Mouse (Mus musculus) liver, adult (tissue): ENCODE data around the gene Stk38l.

Experiments
- GATA4 ChIP-seq: IDR thresholded peaks from 2 replicates; pipeline ENCODE4 v1.6.1; 2014; ENCODE audit warnings: mild to moderate bottlenecking, low read length; ENCODE audit not compliant: insufficient replicate concordance

Stk38l gene

GRCm38 (mm10) chr6:146795166-146795923 is 70.5 kb downstream of the Stk38l start:
- no peak for TF ChIP-seq GATA4

DNA sequence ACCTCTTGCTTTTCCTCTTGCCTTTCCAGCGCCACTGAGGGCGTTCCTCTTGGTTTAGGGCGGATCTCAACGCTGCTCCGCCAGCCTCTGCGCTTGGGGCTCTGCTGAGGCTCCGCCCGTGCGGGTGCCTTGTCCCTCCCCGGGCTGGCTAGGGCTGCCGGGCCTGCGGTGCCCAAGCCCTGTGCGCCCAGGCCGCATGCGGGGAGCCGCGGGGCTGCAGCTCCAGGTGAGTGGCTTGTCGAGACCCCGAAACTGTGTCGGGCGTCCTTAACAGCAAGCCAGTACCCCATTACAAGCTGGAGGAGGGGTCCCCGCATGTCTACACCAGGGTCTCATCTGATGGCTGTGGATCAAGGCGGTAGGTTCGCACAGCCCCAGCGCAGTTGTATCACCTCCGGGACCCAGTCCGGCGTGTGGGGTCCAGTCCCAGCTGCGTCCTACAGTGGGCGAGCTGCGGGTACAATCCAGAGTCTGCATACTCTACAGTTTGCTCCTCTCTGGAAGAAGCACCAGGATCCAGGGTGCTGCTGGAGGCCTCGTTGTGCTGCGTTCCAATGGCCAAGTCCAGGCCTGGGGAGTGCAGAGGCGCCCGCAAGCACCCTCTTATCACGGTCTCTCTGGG is 71.2 kb downstream of the Stk38l start, which contains the start of gene Arntl2:
Gene Arntl2 (plus strand): TSS at position 132 of the 622 bp plus-strand sequence.
- no peak for TF ChIP-seq GATA4

DNA sequence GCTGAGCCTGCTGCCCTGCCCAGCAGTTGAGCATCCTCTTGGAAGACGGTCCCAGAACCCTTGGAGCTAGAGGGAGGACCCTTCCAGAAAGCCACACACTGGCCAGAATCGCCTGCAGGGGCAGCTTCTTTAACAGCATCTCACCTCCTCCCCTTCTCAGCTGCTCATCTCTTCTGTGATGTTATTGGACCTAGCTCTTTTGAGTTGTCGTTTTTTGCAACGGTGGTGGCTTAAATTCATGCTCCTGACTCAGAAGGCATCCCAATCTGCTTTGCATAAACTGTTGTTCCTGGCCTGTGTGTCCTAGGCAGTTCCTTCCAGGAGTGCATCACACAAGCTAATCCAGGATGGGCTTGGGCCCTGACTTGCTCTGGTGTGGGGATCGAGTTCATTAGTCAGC is 72.7 kb downstream of the Stk38l start:
- TF ChIP-seq GATA4, result no peak

GRCm38 (mm10) chr6:146809991-146810390 is 85.2 kb downstream of the Stk38l start:
- TF ChIP-seq GATA4, result no peak

DNA sequence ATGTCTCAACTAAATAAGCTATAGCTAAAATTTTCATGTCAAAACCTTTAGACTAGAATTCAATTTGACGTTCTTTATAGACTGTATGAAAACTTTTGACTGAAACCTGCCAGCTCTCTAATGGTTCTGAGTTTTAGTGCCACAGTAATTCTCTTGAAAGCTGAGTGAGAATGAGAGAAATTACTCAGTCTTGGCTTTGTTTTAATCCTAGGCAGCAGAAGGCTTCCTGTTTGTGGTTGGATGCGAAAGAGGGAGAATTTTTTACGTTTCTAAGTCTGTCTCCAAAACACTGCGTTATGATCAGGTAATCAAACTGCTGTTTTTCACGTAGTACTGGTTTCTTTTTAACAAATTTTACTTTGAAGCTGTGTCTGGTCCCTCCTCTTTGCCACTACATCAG is 88.2 kb downstream of the Stk38l start:
- TF ChIP-seq GATA4, result no peak

DNA sequence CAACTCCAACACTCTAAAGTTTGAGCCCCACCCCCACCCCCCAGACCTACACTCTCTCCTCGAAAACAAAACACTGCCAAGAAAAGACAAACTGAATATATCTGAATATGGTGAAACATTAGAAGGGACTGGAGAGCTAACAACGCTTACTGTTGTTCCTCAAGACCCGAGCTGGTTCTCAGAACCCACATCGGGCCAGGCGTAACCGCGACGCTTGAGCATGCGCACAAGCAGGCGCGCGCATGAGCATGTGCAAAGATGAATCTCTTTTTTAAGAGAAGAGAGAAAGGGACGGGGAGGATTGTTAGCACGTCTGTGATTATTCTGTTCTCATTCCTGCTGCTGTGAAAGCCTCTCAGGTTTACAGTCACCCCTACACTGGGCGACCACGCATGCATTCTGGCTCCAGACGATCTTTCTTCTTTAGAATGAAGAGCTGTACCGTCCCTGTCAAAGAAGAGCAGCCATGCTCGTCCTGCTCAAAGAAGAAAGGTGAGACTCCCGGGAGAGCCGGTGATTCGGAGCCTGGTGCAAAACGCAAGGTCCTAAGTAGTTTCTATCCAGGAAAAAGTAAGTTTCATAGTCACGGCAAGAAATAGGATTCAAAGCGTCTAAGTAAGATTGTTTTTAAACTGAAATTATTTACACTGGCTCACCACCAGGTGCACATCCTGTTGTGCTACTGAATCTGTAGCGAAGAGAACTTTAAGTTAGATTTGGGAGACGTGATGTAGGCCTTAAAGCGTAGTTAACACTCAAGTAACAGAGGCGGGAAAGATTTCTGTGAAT is 95.6 kb downstream of the Stk38l start:
- no peak for TF ChIP-seq GATA4

DNA sequence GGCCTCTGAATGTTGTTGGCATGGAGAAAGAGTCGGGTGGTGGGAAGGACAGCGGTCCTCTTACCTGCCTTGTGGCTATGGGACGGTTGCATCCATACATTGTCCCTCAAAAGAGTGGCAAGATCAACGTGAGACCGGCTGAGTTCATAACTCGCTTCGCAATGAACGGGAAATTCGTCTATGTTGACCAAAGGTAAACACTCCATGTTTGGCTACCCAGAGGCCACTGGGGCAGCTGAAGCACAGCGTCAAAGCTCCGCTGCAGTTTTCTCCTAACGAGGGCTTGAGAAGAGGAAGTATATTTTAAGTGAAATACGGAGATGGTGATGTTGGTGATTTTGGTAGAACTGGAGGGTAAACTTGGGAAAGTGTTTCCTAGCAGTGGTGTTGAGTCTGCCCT is 97.2 kb downstream of the Stk38l start:
- TF ChIP-seq GATA4, result no peak

DNA sequence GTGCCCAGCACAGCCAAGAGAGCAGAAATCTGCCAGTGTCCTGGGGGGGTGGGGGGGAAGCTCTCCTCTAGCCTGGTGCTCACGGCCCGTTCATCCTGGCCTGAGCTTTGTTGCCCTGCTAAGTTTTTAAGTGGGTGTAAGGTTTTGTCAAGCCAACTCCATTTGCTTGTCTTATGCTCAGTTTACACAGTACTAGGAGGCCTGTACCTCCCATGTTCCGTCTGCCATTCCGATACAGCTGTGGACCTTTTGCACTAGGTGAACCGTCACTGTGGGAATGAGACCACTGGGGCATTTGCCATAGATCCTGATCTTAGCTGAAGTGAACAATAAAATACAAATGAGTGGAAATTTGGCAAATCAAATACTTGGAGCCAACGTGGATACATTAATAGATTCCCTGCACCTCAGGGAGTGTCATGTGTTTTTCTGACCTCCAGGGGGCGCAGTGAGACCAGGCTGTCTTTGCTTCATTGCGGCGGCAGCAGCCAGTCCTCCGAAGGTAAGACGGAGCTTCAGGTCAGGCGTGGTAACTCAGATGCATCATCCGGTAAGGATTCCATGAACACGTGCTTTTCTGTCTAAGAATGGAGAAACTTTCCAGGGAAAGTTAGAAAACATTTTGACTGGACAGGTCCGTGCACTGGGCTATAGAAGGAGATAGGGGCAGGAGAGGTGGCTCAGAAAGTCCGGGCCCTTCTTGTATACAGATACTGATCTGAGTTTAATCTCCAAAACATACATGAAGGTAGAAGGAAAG is 100.1 kb downstream of the Stk38l start:
- no peak for TF ChIP-seq GATA4

DNA sequence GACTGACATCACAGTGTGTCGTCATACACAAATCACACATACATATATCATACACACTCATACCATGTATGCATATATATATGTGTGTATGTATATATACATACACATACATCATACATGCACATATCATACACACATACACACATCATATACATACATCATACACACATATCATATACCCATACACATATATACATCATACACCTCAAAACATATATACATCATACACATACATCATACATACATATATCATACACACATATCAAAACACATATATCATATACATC is 100.6 kb downstream of the Stk38l start:
- TF ChIP-seq GATA4, result no peak
